In genomic region chr9:101052007-101052406, GRCm38 (mm10) we compare ENCODE assay signal across 20 mouse cellular contexts.
"Had no signal": no experiment of that assay in that cellular context is flagged by ENCODE, and none has a peak within 500 bp of the region (broad histone marks: within the 10 kb centered on the region; RNA-seq: fewer than 3 reads in every experiment).

No protein-coding gene starts in this region.

- H3K4me1 ChIP-seq: liver, embryonic 13.5 days; liver, embryonic 15.5 days; megakaryocyte, embryonic 14.5 days; midbrain, embryonic 12.5 days; neural tube, embryonic 13.5 days; neural tube, embryonic 15.5 days had no signal

- H3K4me2 ChIP-seq: liver, embryonic 13.5 days; liver, embryonic 15.5 days; lung, embryonic 14.5 days; midbrain, embryonic 12.5 days; neural tube, embryonic 13.5 days; neural tube, embryonic 15.5 days had no signal

- ATAC-seq: liver, postnatal 0 days; midbrain, embryonic 16.5 days had no signal

- DNase-seq: liver, embryonic 13.5 days; liver, postnatal 0 days; lung, embryonic 14.5 days; lung, postnatal 14 days; lung, postnatal 36 days; midbrain, embryonic 14.5 days; retina, postnatal 1 day; right cerebral cortex, adult 18-20 months; right cerebral cortex, postnatal 14 days; thymus, adult 18-20 months; thymus, postnatal 14 days; thymus, postnatal 36 days had no signal

- H3K9ac ChIP-seq: liver, embryonic 13.5 days; liver, embryonic 15.5 days; liver, postnatal 0 days; lung, embryonic 14.5 days; midbrain, embryonic 12.5 days; neural tube, embryonic 13.5 days; neural tube, embryonic 15.5 days had no signal

- H3K36me3 ChIP-seq: liver, embryonic 13.5 days; liver, embryonic 15.5 days; midbrain, embryonic 12.5 days; neural tube, embryonic 13.5 days; neural tube, embryonic 15.5 days had no signal

- H3K9me3 ChIP-seq: liver, embryonic 13.5 days; liver, embryonic 15.5 days; megakaryocyte, embryonic 14.5 days; midbrain, embryonic 12.5 days; neural tube, embryonic 13.5 days; neural tube, embryonic 15.5 days had no signal

- H3K27ac ChIP-seq: liver, embryonic 13.5 days; liver, embryonic 15.5 days; macrophage; midbrain, embryonic 12.5 days; neural tube, embryonic 13.5 days; neural tube, embryonic 15.5 days had no signal

- H3K4me3 ChIP-seq: liver, embryonic 13.5 days; liver, embryonic 15.5 days; megakaryocyte, embryonic 14.5 days; midbrain, embryonic 12.5 days; myocyte; neural tube, embryonic 13.5 days; neural tube, embryonic 15.5 days had no signal

- H3K27me3 ChIP-seq: liver, embryonic 13.5 days; liver, embryonic 15.5 days; megakaryocyte, embryonic 14.5 days; midbrain, embryonic 12.5 days; neural tube, embryonic 13.5 days; neural tube, embryonic 15.5 days had no signal
